Mouse (Mus musculus) intestine, embryonic 15.5 days (tissue): Measurements from ENCODE around the gene Epb41l1. TPM values are rescaled to one million over a fixed set of nuclear protein-coding genes. Genes with fewer than 3 reads are reported as not detected.

Source experiments
- ATAC-seq: fragments of 200-750 bp; cut with Nextera tagmentation; 2 replicates; pipeline ENCODE4 v1.8.0; 2017; ENCODE audit warnings: moderate TSS enrichment, moderate library complexity
- H3K27ac ChIP-seq: fragments of 300-500 bp; sonication (generic); 2 replicates; pipeline ENCODE4 v1.5.1; 2015; ENCODE audit warnings: mild to moderate bottlenecking, inconsistent platforms
- H3K27me3 ChIP-seq: fragments of 300-500 bp; sonication (generic); replicated peaks from 2 replicates; pipeline ENCODE4 v1.6.1; 2015; ENCODE audit warnings: inconsistent platforms
- H3K36me3 ChIP-seq: fragments of 300-500 bp; sonication (generic); 2 replicates; pipeline ENCODE4 v1.6.1; 2015; ENCODE audit warnings: inconsistent platforms
- H3K4me1 ChIP-seq: fragments of 300-500 bp; sonication (generic); replicated peaks from 2 replicates; pipeline ENCODE4 v1.6.1; 2015; ENCODE audit warnings: inconsistent platforms
- H3K4me2 ChIP-seq: fragments of 300-500 bp; sonication (generic); replicated peaks from 2 replicates; pipeline ENCODE4 v1.6.1; 2015; ENCODE audit warnings: mild to moderate bottlenecking, inconsistent platforms
- H3K4me3 ChIP-seq: fragments of 300-500 bp; sonication (generic); replicated peaks from 2 replicates; pipeline ENCODE4 v1.5.1; 2015; ENCODE audit warnings: inconsistent platforms
- H3K9ac ChIP-seq: fragments of 300-500 bp; sonication (generic); 2 replicates; pipeline ENCODE4 v1.6.1; 2015; ENCODE audit warnings: inconsistent platforms
- H3K9me3 ChIP-seq: fragments of 300-500 bp; sonication (generic); 2 replicates; pipeline ENCODE4 v1.6.1; 2016; ENCODE audit warnings: inconsistent platforms
- WGBS: fragments of 180-500 bp; shearing (Covaris S2); methylation state at CpG from one replicate; pipeline ENCODE4 v1.1.7; 2015; 5-methylcytosine and 5-hydroxymethylcytosine counted together
- polyA plus RNA-seq: library from polyadenylated mRNA; unstranded; fragments of >200 nt; fragmentation: Nextera tagmentation; extraction: Ambion mirVana; gene quantifications from 2 replicates; pipeline ENCODE4 v1.2.1, GENCODE M21; 2015

Epb41l1 gene
- polyA plus RNA-seq, 1 experiment from 2014 or later: 1.9 TPM

- no peaks in the 10 kb centered on the region for H3K27me3 ChIP-seq
- H3K4me1 ChIP-seq: peaks cover 7% of the 10 kb centered on the region; the same call in 1 of the 2 replicates
- no peaks in the 10 kb centered on the region for H3K9me3 ChIP-seq
- H3K4me3 ChIP-seq: no peak overlapping the region
- H3K4me2 ChIP-seq: no peak overlapping the region
- no peak overlapping the region for H3K9ac ChIP-seq
- no peaks in the 10 kb centered on the region for H3K36me3 ChIP-seq
- 80% methylated on average over 8 of the region's 8 CpGs for WGBS
- no peak overlapping the region for H3K27ac ChIP-seq
- no peak for ATAC-seq
Observed at GRCm38 (mm10) chr2:156469508-156469907, 48.8 kb downstream of the Epb41l1 start.

DNA sequence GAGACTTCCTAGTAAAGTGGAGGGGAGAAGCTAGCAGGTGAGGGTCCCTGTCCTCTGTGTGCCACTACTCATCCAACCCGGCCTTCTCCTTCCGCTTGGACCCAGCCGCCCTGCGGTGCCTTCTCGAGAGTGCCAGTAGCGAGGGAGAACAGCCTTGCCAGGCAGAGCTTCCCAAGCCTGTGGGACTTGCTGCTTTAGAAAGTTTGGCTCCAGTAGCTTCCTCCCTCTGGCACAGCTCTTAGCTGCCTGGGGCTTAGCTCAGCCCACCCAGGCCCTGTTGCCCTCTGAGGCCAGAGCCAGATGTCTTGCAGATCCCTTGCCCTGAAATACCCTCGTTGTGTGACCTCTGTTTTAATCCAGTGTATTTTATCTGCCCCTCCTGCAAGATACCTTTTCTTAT, 50.2 kb downstream of the Epb41l1 start:
- H3K4me1 ChIP-seq: peaks cover 12% of the 10 kb centered on the region
- no peaks in the 10 kb centered on the region for H3K9me3 ChIP-seq
- ATAC-seq: no peak
- WGBS: 87% methylated on average over 7 of the region's 7 CpGs
- H3K4me2 ChIP-seq: no peak overlapping the region
- H3K27me3 ChIP-seq: no peaks in the 10 kb centered on the region
- no peak overlapping the region for H3K4me3 ChIP-seq
- H3K36me3 ChIP-seq: no peaks in the 10 kb centered on the region
- no peak overlapping the region for H3K27ac ChIP-seq
- no peak overlapping the region for H3K9ac ChIP-seq

DNA sequence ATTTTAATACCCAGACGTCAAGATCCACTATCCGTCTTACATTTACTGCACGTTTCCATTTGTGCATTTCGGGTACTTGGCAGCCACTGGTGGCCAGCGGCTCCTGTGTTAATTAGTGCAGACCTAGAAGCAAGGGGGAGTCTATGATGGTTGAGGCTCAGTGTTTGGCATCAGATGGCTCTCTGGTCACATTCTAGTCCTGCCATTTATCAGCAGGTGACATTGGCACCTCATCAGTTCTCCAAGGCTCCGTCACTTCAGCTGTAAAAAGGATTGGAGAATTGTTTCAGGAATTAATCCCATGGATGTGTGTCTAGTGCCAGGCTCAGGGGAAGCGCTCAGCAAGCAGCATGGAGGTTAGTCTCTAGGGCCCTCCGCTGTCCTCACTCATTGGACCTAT, 51.6 kb downstream of the Epb41l1 start:
- Histone ChIP-seq H3K4me1 (peaks cover 22% of the 10 kb centered on the region), H3K4me3 (no peak overlapping the region), H3K4me2 (no peak overlapping the region), H3K27ac (no peak overlapping the region), H3K9me3 (no peaks in the 10 kb centered on the region), H3K36me3 (no peaks in the 10 kb centered on the region), H3K27me3 (no peaks in the 10 kb centered on the region), H3K9ac (no peak overlapping the region)
- ATAC-seq: no peak
- 89% methylated on average over 8 of the region's 8 CpGs for WGBS

GRCm38 (mm10) chr2:156473696-156474095, 53.0 kb downstream of the Epb41l1 start:
- Histone ChIP-seq H3K9me3 (no peaks in the 10 kb centered on the region), H3K4me1 (peaks cover 22% of the 10 kb centered on the region), H3K4me3 (no peak overlapping the region), H3K4me2 (no peak overlapping the region), H3K36me3 (no peaks in the 10 kb centered on the region), H3K27ac (no peak overlapping the region), H3K9ac (no peak overlapping the region), H3K27me3 (no peaks in the 10 kb centered on the region)
- 66% methylated on average over 8 of the region's 8 CpGs for WGBS
- ATAC-seq: no peak

- ATAC-seq: no peak
- Histone ChIP-seq H3K27ac (no peak overlapping the region), H3K4me1 (peaks cover 22% of the 10 kb centered on the region), H3K4me3 (no peak overlapping the region), H3K36me3 (no peaks in the 10 kb centered on the region), H3K4me2 (no peak overlapping the region), H3K9ac (no peak overlapping the region), H3K9me3 (no peaks in the 10 kb centered on the region), H3K27me3 (no peaks in the 10 kb centered on the region)
- WGBS: 59% methylated on average over 3 of the region's 3 CpGs
Observed at GRCm38 (mm10) chr2:156474111-156474510, 53.4 kb downstream of the Epb41l1 start.

DNA sequence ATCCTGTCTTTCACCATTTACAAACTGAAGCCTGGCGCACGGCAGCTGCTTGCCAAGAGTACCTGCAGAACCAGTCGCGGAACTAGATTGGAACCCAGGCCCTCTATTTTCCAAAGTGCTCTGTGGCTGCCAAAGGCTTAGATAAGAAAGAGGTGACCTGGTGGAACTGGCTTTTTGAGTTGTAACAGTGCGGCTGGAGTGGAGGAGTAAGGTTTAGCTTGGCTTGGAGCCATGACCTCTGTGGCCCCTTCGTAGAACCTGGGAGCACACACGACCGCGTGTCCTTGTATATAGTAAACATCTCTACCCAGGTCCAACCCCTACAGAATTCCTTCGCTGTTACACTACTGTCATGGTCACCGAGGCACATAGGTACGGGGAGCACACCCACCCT, 54.2 kb downstream of the Epb41l1 start:
- peak; percentile 67 for ATAC-seq
- peaks cover 22% of the 10 kb centered on the region for H3K4me1 ChIP-seq
- H3K4me2 ChIP-seq: peak overlapping the region; percentile 80
- H3K4me3 ChIP-seq: peak overlapping the region; percentile 73
- H3K9ac ChIP-seq: peak overlapping the region; percentile 82
- H3K27ac ChIP-seq: peak overlapping the region; percentile 77; the same call in 1 of the 2 replicates
- no peaks in the 10 kb centered on the region for H3K36me3 ChIP-seq
- H3K9me3 ChIP-seq: no peaks in the 10 kb centered on the region
- WGBS: 20% methylated on average over 12 of the region's 12 CpGs
- no peaks in the 10 kb centered on the region for H3K27me3 ChIP-seq

- Histone ChIP-seq H3K27me3 (no peaks in the 10 kb centered on the region), H3K4me1 (peaks cover 22% of the 10 kb centered on the region), H3K4me2 (peak overlapping the region; percentile 80), H3K27ac (peak overlapping the region; percentile 77), H3K4me3 (peak overlapping the region; percentile 73), H3K9me3 (no peaks in the 10 kb centered on the region), H3K9ac (peak overlapping the region; percentile 82), H3K36me3 (no peaks in the 10 kb centered on the region)
- WGBS: under 1% methylated on average over 52 of the region's 80 CpGs
- ATAC-seq: peak; percentile 86
Observed at GRCm38 (mm10) chr2:156475285-156476110, 54.8 kb downstream of the Epb41l1 start.

- H3K27ac ChIP-seq: peak overlapping the region; percentile 51; the same call in 1 of the 2 replicates
- ATAC-seq: no peak
Observed at GRCm38 (mm10) chr2:156476111-156476747, 55.5 kb downstream of the Epb41l1 start.

DNA sequence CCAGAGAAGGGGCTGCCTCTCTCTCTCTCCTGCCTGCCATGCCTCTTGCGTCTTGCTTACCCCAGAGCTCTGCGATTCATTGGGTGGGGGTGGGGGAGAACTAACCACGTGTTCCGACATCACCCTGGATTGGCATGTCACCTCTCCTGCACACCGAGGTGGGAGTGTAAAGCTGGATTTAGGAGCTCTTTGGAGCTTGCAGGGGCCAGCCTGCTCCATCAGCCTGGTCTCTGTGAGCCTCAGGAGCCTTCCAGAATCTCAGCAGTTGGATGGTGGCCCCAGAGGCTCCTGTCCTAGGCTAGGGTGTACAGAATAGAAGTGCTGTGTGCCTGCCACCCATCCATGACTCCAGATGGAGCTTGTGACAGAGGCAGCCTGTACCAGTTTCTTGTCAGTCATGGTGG, 56.0 kb downstream of the Epb41l1 start:
- Histone ChIP-seq H3K4me3 (peak overlapping the region; percentile 73), H3K4me2 (peak overlapping the region; percentile 80), H3K9ac (peak overlapping the region; percentile 17; the same call in 1 of the 2 replicates), H3K36me3 (no peaks in the 10 kb centered on the region), H3K9me3 (no peaks in the 10 kb centered on the region), H3K27me3 (no peaks in the 10 kb centered on the region), H3K27ac (no peak overlapping the region), H3K4me1 (peaks cover 22% of the 10 kb centered on the region)
- WGBS: 57% methylated on average over 5 of the region's 5 CpGs
- ATAC-seq: no peak

More at GRCm38 (mm10) chr2:156476111-156476747, 55.5 kb downstream of the Epb41l1 start:
- no peaks in the 10 kb centered on the region for H3K36me3 ChIP-seq
- H3K4me2 ChIP-seq: peak overlapping the region; percentile 80
- H3K27me3 ChIP-seq: no peaks in the 10 kb centered on the region
- no peaks in the 10 kb centered on the region for H3K9me3 ChIP-seq
- peak overlapping the region; percentile 82 for H3K9ac ChIP-seq
- 29% methylated on average over 8 of the region's 8 CpGs for WGBS
- H3K4me1 ChIP-seq: peaks cover 22% of the 10 kb centered on the region
- H3K4me3 ChIP-seq: peak overlapping the region; percentile 73

GRCm38 (mm10) chr2:156478046-156478690, 57.5 kb downstream of the Epb41l1 start:
- peaks cover 22% of the 10 kb centered on the region for H3K4me1 ChIP-seq
- WGBS: 76% methylated on average over 13 of the region's 13 CpGs
- H3K4me2 ChIP-seq: no peak overlapping the region
- H3K4me3 ChIP-seq: no peak overlapping the region
- no peaks in the 10 kb centered on the region for H3K9me3 ChIP-seq
- no peak overlapping the region for H3K9ac ChIP-seq
- no peaks in the 10 kb centered on the region for H3K27me3 ChIP-seq
- no peaks in the 10 kb centered on the region; the same call in 1 of the 2 replicates for H3K36me3 ChIP-seq
- no peak for ATAC-seq
- no peak overlapping the region for H3K27ac ChIP-seq

DNA sequence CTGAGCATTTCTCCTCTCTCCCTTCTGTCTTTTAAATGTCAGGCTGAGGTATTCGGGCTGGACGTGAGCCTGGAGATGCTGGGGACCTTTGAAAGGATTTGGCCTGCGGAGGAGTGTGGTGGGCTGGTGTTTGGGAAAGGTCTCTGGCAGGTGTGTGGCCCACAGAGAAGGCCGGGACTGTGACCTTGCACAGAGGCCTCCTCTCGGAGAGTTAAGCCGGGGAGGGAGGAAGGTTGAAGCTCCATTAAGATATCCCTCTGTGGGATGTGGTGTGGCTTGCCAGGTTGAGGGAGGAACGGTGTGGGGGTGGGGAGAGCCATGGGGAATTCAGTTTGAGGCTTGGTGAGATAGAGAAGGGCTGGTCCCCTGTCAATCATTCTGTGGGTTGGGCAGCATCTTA, 59.1 kb downstream of the Epb41l1 start:
- 66% methylated on average over 7 of the region's 7 CpGs for WGBS
- Histone ChIP-seq H3K4me2 (no peak overlapping the region), H3K27ac (no peak overlapping the region), H3K4me1 (peaks cover 15% of the 10 kb centered on the region), H3K9ac (no peak overlapping the region), H3K9me3 (no peaks in the 10 kb centered on the region), H3K4me3 (no peak overlapping the region), H3K27me3 (no peaks in the 10 kb centered on the region), H3K36me3 (peaks cover 2% of the 10 kb centered on the region; the same call in 1 of the 2 replicates)
- ATAC-seq: no peak

DNA sequence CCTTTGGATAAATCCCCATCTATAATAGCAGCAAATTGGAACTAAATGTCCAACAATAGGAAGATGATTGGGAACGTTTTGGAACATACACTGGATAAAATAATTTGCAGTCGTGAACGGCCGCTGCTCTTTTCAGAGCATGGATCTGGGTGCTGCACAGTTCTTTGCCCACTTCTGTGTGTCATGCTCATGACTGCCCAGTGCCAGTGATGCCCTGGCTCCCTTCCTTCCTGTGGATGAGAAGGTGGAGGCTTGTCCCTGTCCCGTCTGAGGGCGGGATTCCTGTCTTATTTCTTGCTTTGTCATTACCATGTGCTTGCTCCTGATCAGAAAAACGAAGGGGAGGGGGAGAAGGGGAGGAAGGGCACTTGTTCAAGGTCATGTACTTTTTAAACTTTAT, 59.6 kb downstream of the Epb41l1 start:
- peaks cover 2% of the 10 kb centered on the region; the same call in 1 of the 2 replicates for H3K36me3 ChIP-seq
- H3K4me1 ChIP-seq: peaks cover 13% of the 10 kb centered on the region
- 84% methylated on average over 7 of the region's 7 CpGs for WGBS
- no peak overlapping the region for H3K4me2 ChIP-seq
- H3K9me3 ChIP-seq: no peaks in the 10 kb centered on the region
- no peak overlapping the region for H3K4me3 ChIP-seq
- no peak overlapping the region for H3K9ac ChIP-seq
- no peak for ATAC-seq
- no peak overlapping the region for H3K27ac ChIP-seq
- H3K27me3 ChIP-seq: no peaks in the 10 kb centered on the region
